Mouse (Mus musculus) adrenal gland, adult 2 months (tissue): ENCODE measurements around the gene Fam114a1. TPM values are rescaled to one million over a fixed set of nuclear protein-coding genes. Genes with fewer than 3 reads are reported as not detected.
A peak's percentile ranks its signal among the peaks of the same experiment; 100 is the strongest.

Experiments
- DNase-seq: peaks from one replicate; pipeline ENCODE4 v3.0.0; 2021
- microRNA-seq, 2 experiments: library from miRNA; unstranded; fragments of <30 nt; microRNA quantifications; one replicate each; pipeline ENCODE4 v1.2.0; 2021
- polyA plus RNA-seq: library from polyadenylated mRNA; depleted of rRNA; stranded (reverse); fragments of >200 nt; gene quantifications from 2 replicates; pipeline ENCODE4 v1.2.3, GENCODE M21; 2012; rRNA removed
- total RNA-seq, 2 experiments: library from RNA; stranded (reverse); gene quantifications; 2 replicates each; pipeline ENCODE4 v1.2.3; 2021

Gene Fam114a1
- total and polyA plus RNA-seq, 3 experiments = 4.6 to 31.7 (median 30.3) TPM

GRCm38 (mm10) chr5:65057596-65057995, 87.7 kb downstream of the Fam114a1 start:
- no peak for DNase-seq

- no peak for DNase-seq
Observed at GRCm38 (mm10) chr5:65059806-65060205, 89.9 kb downstream of the Fam114a1 start.

- DNase-seq = no peak
Observed at GRCm38 (mm10) chr5:65062236-65062635, 92.4 kb downstream of the Fam114a1 start.

GRCm38 (mm10) chr5:65063266-65063665, 93.4 kb downstream of the Fam114a1 start:
- no peak for DNase-seq

GRCm38 (mm10) chr5:65068166-65068565, 98.3 kb downstream of the Fam114a1 start:
- no peak for DNase-seq

GRCm38 (mm10) chr5:65069872-65070271, 100.0 kb downstream of the Fam114a1 start:
- no peak for DNase-seq

- no peak for DNase-seq
Observed at GRCm38 (mm10) chr5:65071689-65072118, 101.8 kb downstream of the Fam114a1 start.

GRCm38 (mm10) chr5:65073247-65073646, 103.4 kb downstream of the Fam114a1 start:
- DNase-seq = no peak

- no peak for DNase-seq
Observed at GRCm38 (mm10) chr5:65074693-65075092, 104.8 kb downstream of the Fam114a1 start.

GRCm38 (mm10) chr5:65076087-65076486, 106.2 kb downstream of the Fam114a1 start:
- no peak for DNase-seq

GRCm38 (mm10) chr5:65076748-65077147, 106.9 kb downstream of the Fam114a1 start:
- no peak for DNase-seq

GRCm38 (mm10) chr5:65078081-65078480, 108.2 kb downstream of the Fam114a1 start:
- DNase-seq = no peak

GRCm38 (mm10) chr5:65079881-65080280, 110.0 kb downstream of the Fam114a1 start:
- peak; percentile 33 for DNase-seq

- DNase-seq = no peak
Observed at GRCm38 (mm10) chr5:65081836-65082235, 112.0 kb downstream of the Fam114a1 start.

- DNase-seq = peak; percentile 87
Observed at GRCm38 (mm10) chr5:65086522-65086921, 116.7 kb downstream of the Fam114a1 start.

- DNase-seq = no peak
Observed at GRCm38 (mm10) chr5:65089707-65090106, 119.8 kb downstream of the Fam114a1 start.

- no peak for DNase-seq
Observed at GRCm38 (mm10) chr5:65091184-65091858, 121.5 kb downstream of the Fam114a1 start.

Small RNA genes within 50 kb of the gene (microRNA-seq; reads per million reads assigned to microRNA genes)
- gene Mir574 = 162 to 182 reads per million in 2 experiments

Other genes with a start within 250 kb of the Fam114a1 start
- gene Klf3, start 166.7 kb upstream of the Fam114a1 start, total RNA-seq = 10 to 100 TPM; 62.1 to 69.2 TPM
- 80.7 and 83.2 TPM in 2 replicates for gene Klf3, start 166.7 kb upstream of the Fam114a1 start, polyA plus RNA-seq
- gene Tlr1, start 36.5 kb upstream of the Fam114a1 start, total RNA-seq = 1 to 10 TPM; 1.1 to 2.1 TPM
- gene Tlr1, start 36.5 kb upstream of the Fam114a1 start, polyA plus RNA-seq = 0.49 and 0.50 TPM in 2 replicates
- 1 to 10 TPM in 1 of 2 experiments, under 1 TPM in 1; 0.95 to 1.7 TPM for gene Tlr6, start 10.0 kb upstream of the Fam114a1 start, total RNA-seq
- gene Tlr6, start 10.0 kb upstream of the Fam114a1 start, polyA plus RNA-seq = 0.41 and 0.51 TPM in 2 replicates
- gene Tmem156, start 122.1 kb downstream of the Fam114a1 start, total RNA-seq = under 1 TPM; 0.37 to 0.38 TPM
- gene Tmem156, start 122.1 kb downstream of the Fam114a1 start, polyA plus RNA-seq = not detected in 2 replicates
- 10 to 100 TPM; 48.6 to 63.2 TPM for gene Klhl5, start 137.5 kb downstream of the Fam114a1 start, total RNA-seq
- 31.4 and 36.7 TPM in 2 replicates for gene Klhl5, start 137.5 kb downstream of the Fam114a1 start, polyA plus RNA-seq
- gene Wdr19, start 229.6 kb downstream of the Fam114a1 start, total RNA-seq = 1 to 10 TPM; 6.0 to 9.5 TPM
- gene Wdr19, start 229.6 kb downstream of the Fam114a1 start, polyA plus RNA-seq = 1.6 and 2.3 TPM in 2 replicates